Mouse (Mus musculus) forebrain, embryonic 12.5 days (tissue): ENCODE data around the gene Begain. TPM values are rescaled to one million over a fixed set of nuclear protein-coding genes. Genes with fewer than 3 reads are reported as not detected.
A peak's percentile ranks its signal among the peaks of the same experiment; 100 is the strongest.

ENCODE experiments used
- ATAC-seq: fragments of 200-750 bp; cut with Nextera tagmentation; 2 replicates; pipeline ENCODE4 v1.8.0; 2017; ENCODE audit warnings: moderate TSS enrichment; ENCODE audit not compliant: low FRiP score
- H3K27ac ChIP-seq: fragments of 300-500 bp; sonication (generic); 2 replicates; pipeline ENCODE4 v1.5.1; 2016; ENCODE audit warnings: mild to moderate bottlenecking
- H3K27me3 ChIP-seq: fragments of 300-500 bp; sonication (generic); 2 replicates; pipeline ENCODE4 v1.6.1; 2016; ENCODE audit warnings: mild to moderate bottlenecking
- H3K36me3 ChIP-seq: fragments of 300-500 bp; sonication (generic); replicated peaks from 2 replicates; pipeline ENCODE4 v1.6.1; 2016; ENCODE audit warnings: mild to moderate bottlenecking
- H3K4me1 ChIP-seq: fragments of 300-500 bp; sonication (generic); 2 replicates; pipeline ENCODE4 v1.6.1; 2016
- H3K4me2 ChIP-seq: fragments of 300-500 bp; sonication (generic); 2 replicates; pipeline ENCODE4 v1.6.1; 2016; ENCODE audit warnings: mild to moderate bottlenecking, moderate library complexity
- H3K4me3 ChIP-seq: fragments of 300-500 bp; sonication (generic); replicated peaks from 2 replicates; pipeline ENCODE4 v1.5.1; 2016; ENCODE audit warnings: mild to moderate bottlenecking
- H3K9ac ChIP-seq: fragments of 300-500 bp; sonication (generic); 2 replicates; pipeline ENCODE4 v1.6.1; 2016; ENCODE audit warnings: mild to moderate bottlenecking
- H3K9me3 ChIP-seq: fragments of 300-500 bp; sonication (generic); 2 replicates; pipeline ENCODE4 v1.6.1; 2016
- WGBS: fragments of 180-500 bp; shearing (Covaris S2); methylation state at CpG from one replicate; pipeline ENCODE4 v1.1.7; 2016; 5-methylcytosine and 5-hydroxymethylcytosine counted together
- polyA plus RNA-seq: library from polyadenylated mRNA; unstranded; fragments of >200 nt; fragmentation: Nextera tagmentation; extraction: Ambion mirVana; gene quantifications from 2 replicates; pipeline ENCODE4 v1.2.1, GENCODE M21; 2016

Gene Begain
- polyA plus RNA-seq, 1 experiment from 2014 or later, result 11.1 TPM

GRCm38 (mm10) chr12:108994436-108995031 is 73.5 kb downstream of the Begain start:
- Histone ChIP-seq H3K4me1 (peaks cover 10% of the 10 kb centered on the region), H3K4me2 (0 out of 2 replicates have a peak overlapping the region, but pooled peaks have one; percentile 4), H3K9ac (0 out of 2 replicates have a peak overlapping the region, but pooled peaks have one; percentile 3), H3K27me3 (0 out of 2 replicates have a peak, but pooled peaks cover 3% of the 10 kb centered on the region), H3K36me3 (no peaks in the 10 kb centered on the region), H3K4me3 (no peak overlapping the region), H3K27ac (no peak overlapping the region), H3K9me3 (no peaks in the 10 kb centered on the region)
- ATAC-seq, result 0 out of 2 replicates have a peak, but pooled peaks have one; percentile 60
- 14% methylated on average over 19 of the region's 19 CpGs for WGBS

- peaks cover 10% of the 10 kb centered on the region for H3K4me1 ChIP-seq
- H3K9me3 ChIP-seq, result no peaks in the 10 kb centered on the region
- H3K9ac ChIP-seq, result no peak overlapping the region
- no peak overlapping the region for H3K4me3 ChIP-seq
- no peak overlapping the region for H3K4me2 ChIP-seq
- no peak for ATAC-seq
- H3K27me3 ChIP-seq, result 0 out of 2 replicates have a peak, but pooled peaks cover 3% of the 10 kb centered on the region
- H3K36me3 ChIP-seq, result no peaks in the 10 kb centered on the region
- 85% methylated on average over 2 of the region's 2 CpGs for WGBS
- no peak overlapping the region for H3K27ac ChIP-seq
These were observed 75.0 kb downstream of the Begain start for GRCm38 (mm10) chr12:108993046-108993445.

- no peaks in the 10 kb centered on the region for H3K9me3 ChIP-seq
- peaks cover 7% of the 10 kb centered on the region; the same call in 1 of the 2 replicates for H3K4me1 ChIP-seq
- WGBS, result 86% methylated on average over 9 of the region's 9 CpGs
- H3K4me3 ChIP-seq, result no peak overlapping the region
- H3K27ac ChIP-seq, result no peak overlapping the region
- H3K36me3 ChIP-seq, result no peaks in the 10 kb centered on the region
- no peak overlapping the region for H3K4me2 ChIP-seq
- H3K27me3 ChIP-seq, result 0 out of 2 replicates have a peak, but pooled peaks cover 3% of the 10 kb centered on the region
- no peak overlapping the region for H3K9ac ChIP-seq
- ATAC-seq, result no peak
These were observed 77.6 kb downstream of the Begain start for GRCm38 (mm10) chr12:108990425-108990824.

- no peak for ATAC-seq
- Histone ChIP-seq H3K36me3 (no peaks in the 10 kb centered on the region), H3K4me1 (peaks cover 8% of the 10 kb centered on the region; the same call in 1 of the 2 replicates), H3K4me3 (no peak overlapping the region), H3K9me3 (no peaks in the 10 kb centered on the region), H3K27me3 (no peaks in the 10 kb centered on the region), H3K27ac (no peak overlapping the region), H3K9ac (no peak overlapping the region), H3K4me2 (no peak overlapping the region)
- 73% methylated on average over 9 of the region's 9 CpGs for WGBS
These were observed 80.6 kb downstream of the Begain start for GRCm38 (mm10) chr12:108987448-108987847.

- no peaks in the 10 kb centered on the region for H3K9me3 ChIP-seq
- no peak overlapping the region for H3K27ac ChIP-seq
- H3K27me3 ChIP-seq, result peaks cover 15% of the 10 kb centered on the region
- H3K4me3 ChIP-seq, result no peak overlapping the region
- H3K36me3 ChIP-seq, result no peaks in the 10 kb centered on the region
- no peak overlapping the region for H3K4me2 ChIP-seq
- no peak for ATAC-seq
- peaks cover 24% of the 10 kb centered on the region for H3K4me1 ChIP-seq
- H3K9ac ChIP-seq, result no peak overlapping the region
- WGBS, result 72% methylated on average over 6 of the region's 6 CpGs
These were observed 83.0 kb downstream of the Begain start for GRCm38 (mm10) chr12:108985025-108985424.

GRCm38 (mm10) chr12:108984471-108984870 is 83.5 kb downstream of the Begain start:
- H3K36me3 ChIP-seq, result no peaks in the 10 kb centered on the region
- peaks cover 30% of the 10 kb centered on the region for H3K4me1 ChIP-seq
- H3K27ac ChIP-seq, result no peak overlapping the region
- 77% methylated on average over 8 of the region's 8 CpGs for WGBS
- H3K4me3 ChIP-seq, result no peak overlapping the region
- no peak for ATAC-seq
- H3K27me3 ChIP-seq, result peaks cover 17% of the 10 kb centered on the region
- no peaks in the 10 kb centered on the region for H3K9me3 ChIP-seq
- no peak overlapping the region for H3K4me2 ChIP-seq
- no peak overlapping the region for H3K9ac ChIP-seq

GRCm38 (mm10) chr12:108983496-108983895 is 84.5 kb downstream of the Begain start:
- no peak overlapping the region for H3K27ac ChIP-seq
- peaks cover 37% of the 10 kb centered on the region for H3K4me1 ChIP-seq
- no peaks in the 10 kb centered on the region for H3K36me3 ChIP-seq
- 93% methylated on average over 6 of the region's 6 CpGs for WGBS
- ATAC-seq, result no peak
- peaks cover 18% of the 10 kb centered on the region for H3K27me3 ChIP-seq
- H3K4me2 ChIP-seq, result no peak overlapping the region
- no peaks in the 10 kb centered on the region for H3K9me3 ChIP-seq
- H3K9ac ChIP-seq, result no peak overlapping the region
- no peak overlapping the region for H3K4me3 ChIP-seq

- H3K4me3 ChIP-seq, result no peak overlapping the region
- H3K27ac ChIP-seq, result no peak overlapping the region
- H3K9ac ChIP-seq, result no peak overlapping the region
- peaks cover 21% of the 10 kb centered on the region for H3K27me3 ChIP-seq
- no peak overlapping the region for H3K4me2 ChIP-seq
- 41% methylated on average over 6 of the region's 6 CpGs for WGBS
- no peaks in the 10 kb centered on the region for H3K36me3 ChIP-seq
- peaks cover 37% of the 10 kb centered on the region for H3K4me1 ChIP-seq
- no peaks in the 10 kb centered on the region for H3K9me3 ChIP-seq
- no peak for ATAC-seq
These were observed 85.4 kb downstream of the Begain start for GRCm38 (mm10) chr12:108982684-108982960.

Other genes with a start within 250 kb of the Begain start
- 15.8 and 17.0 TPM in 2 replicates for gene Slc25a29, start 232.3 kb downstream of the Begain start, polyA plus RNA-seq
- gene Slc25a47, start 232.2 kb downstream of the Begain start, polyA plus RNA-seq, result 11.3 and 11.7 TPM in 2 replicates
- gene Wdr25, start 174.6 kb downstream of the Begain start, polyA plus RNA-seq, result 7.2 and 7.6 TPM in 2 replicates
- gene Wars, start 174.0 kb downstream of the Begain start, polyA plus RNA-seq, result 126 and 130 TPM in 2 replicates